Mouse (Mus musculus) thymus, postnatal 4 days (tissue): Measurements from ENCODE around the gene Psmd3.
A peak's percentile ranks its signal among the peaks of the same experiment; 100 is the strongest.
"Not testable (repeated sequence)": the region's sequence is repeated elsewhere in the genome, so short reads cannot be mapped to it uniquely, and the experiment has no call there.

ENCODE experiments used
- DNase-seq: peaks from one replicate; pipeline ENCODE4 v3.0.0; 2021

Gene Psmd3

GRCm38 (mm10) chr11:98681786-98682745 lies at the start of gene Psmd3:
Psmd3 (plus strand) TSS chr11:98682554.
- peak; percentile 95 for DNase-seq

GRCm38 (mm10) chr11:98635312-98635970 lies 46.9 kb upstream of the Psmd3 start:
- DNase-seq: peak; percentile 76

GRCm38 (mm10) chr11:98637501-98637900 lies 44.9 kb upstream of the Psmd3 start:
- DNase-seq: no peak

GRCm38 (mm10) chr11:98640091-98640490 lies 42.3 kb upstream of the Psmd3 start:
- DNase-seq: peak; percentile 20

- no peak for DNase-seq
Measured at GRCm38 (mm10) chr11:98644757-98645156, 37.6 kb upstream of the Psmd3 start.

- no peak for DNase-seq
Measured at GRCm38 (mm10) chr11:98645946-98646345, 36.4 kb upstream of the Psmd3 start.

- DNase-seq: no peak
Measured at GRCm38 (mm10) chr11:98646459-98646858, 35.9 kb upstream of the Psmd3 start, which contains the start of gene Gsdma2. Gsdma2 (plus strand) TSS chr11:98646759.

- DNase-seq: peak; percentile 77
Measured at GRCm38 (mm10) chr11:98655076-98655475, 27.3 kb upstream of the Psmd3 start.

- DNase-seq: peak; percentile 27
Measured at GRCm38 (mm10) chr11:98660517-98660916, 21.8 kb upstream of the Psmd3 start.

- DNase-seq: no peak
Measured at GRCm38 (mm10) chr11:98664091-98664490, 18.3 kb upstream of the Psmd3 start, which contains the start of gene Gsdma. Gsdma (plus strand) TSS chr11:98664351.

GRCm38 (mm10) chr11:98668984-98669383 lies 13.4 kb upstream of the Psmd3 start:
- DNase-seq: no peak

GRCm38 (mm10) chr11:98671284-98671815 lies 11.0 kb upstream of the Psmd3 start:
- DNase-seq: no peak

- no peak for DNase-seq
Measured at GRCm38 (mm10) chr11:98671857-98672256, 10.5 kb upstream of the Psmd3 start.

GRCm38 (mm10) chr11:98672482-98672881 lies 9.9 kb upstream of the Psmd3 start:
- no peak for DNase-seq

- DNase-seq: peak; percentile 81
Measured at GRCm38 (mm10) chr11:98673136-98673535, 9.2 kb upstream of the Psmd3 start.

- DNase-seq: no peak
Measured at GRCm38 (mm10) chr11:98675829-98676363, 6.5 kb upstream of the Psmd3 start.

- DNase-seq: no peak
Measured at GRCm38 (mm10) chr11:98680023-98680422, 2.3 kb upstream of the Psmd3 start.

- not testable (repeated sequence) for DNase-seq
Measured at GRCm38 (mm10) chr11:98680595-98680994, 1.8 kb upstream of the Psmd3 start.

- DNase-seq: no peak
Measured at GRCm38 (mm10) chr11:98681186-98681585, 1.2 kb upstream of the Psmd3 start.

- DNase-seq: no peak
Measured at GRCm38 (mm10) chr11:98682811-98683210, 457 bp downstream of the Psmd3 start.

- no peak for DNase-seq
Measured at GRCm38 (mm10) chr11:98685642-98686041, 3.3 kb downstream of the Psmd3 start.

- no peak for DNase-seq
Measured at GRCm38 (mm10) chr11:98686976-98687375, 4.6 kb downstream of the Psmd3 start.

GRCm38 (mm10) chr11:98688009-98688408 lies 5.7 kb downstream of the Psmd3 start:
- no peak for DNase-seq
